24 mouse cellular contexts compared by ENCODE assay signal in genomic region chr4:137902268-137902667, GRCm38 (mm10). TPM values are rescaled to one million over a fixed set of nuclear protein-coding genes. Genes with fewer than 3 reads are reported as not detected.
DNase-seq lines count a peak whose midpoint lies in the region; ATAC-seq and TF ChIP-seq lines count a peak whose summit lies in the region.
"Had no signal": no experiment of that assay in that cellular context is flagged by ENCODE, and none has a peak within 500 bp of the region (broad histone marks: within the 10 kb centered on the region; RNA-seq: fewer than 3 reads in every experiment).

No protein-coding gene starts in this region.

- in situ Hi-C loops in ES-E14 (cut with MboI; ENCODE audit: low sequenced_read_pairs in 2 of 2, unreplicated experiment in 2 of 2) = no loop called here

- 54% methylated on average over 13 of the region's 13 CpGs for WGBS in forebrain, embryonic 10.5 days
- 46% methylated on average over 13 of the region's 13 CpGs for WGBS in forebrain, embryonic 13.5 days
- WGBS in midbrain, embryonic 13.5 days = 36% methylated on average over 13 of the region's 13 CpGs
- 44% methylated on average over 13 of the region's 13 CpGs for WGBS in midbrain, embryonic 11.5 days

- no peak overlapping the region for H3K9ac ChIP-seq in forebrain, embryonic 13.5 days
- H3K9ac ChIP-seq in midbrain, embryonic 13.5 days (replicated peaks) = no peak overlapping the region
- no peak overlapping the region for H3K9ac ChIP-seq in midbrain, embryonic 11.5 days (ENCODE audit: low read length)
- H3K9ac ChIP-seq in ES-E14 (ENCODE audit: insufficient read depth, low read depth, low read length, poor library complexity, severe bottlenecking) = no peak overlapping the region
- H3K9ac ChIP-seq: forebrain, embryonic 15.5 days; heart, embryonic 12.5 days; hindbrain, embryonic 12.5 days; liver, postnatal 0 days had no signal

- no peaks in the 10 kb centered on the region for H3K36me3 ChIP-seq in forebrain, embryonic 10.5 days (replicated peaks)
- no peaks in the 10 kb centered on the region for H3K36me3 ChIP-seq in forebrain, embryonic 13.5 days (ENCODE audit: poor library complexity, severe bottlenecking)
- H3K36me3 ChIP-seq in midbrain, embryonic 13.5 days = no peaks in the 10 kb centered on the region
- no peaks in the 10 kb centered on the region for H3K36me3 ChIP-seq in midbrain, embryonic 11.5 days (ENCODE audit: control insufficient read depth, insufficient read depth, low read length)
- no peaks in the 10 kb centered on the region for H3K36me3 ChIP-seq in ES-E14 (ENCODE audit: control insufficient read depth, insufficient read depth, low read length, poor library complexity, severe bottlenecking)
- H3K36me3 ChIP-seq: forebrain, embryonic 15.5 days; heart, embryonic 12.5 days; hindbrain, embryonic 12.5 days; limb, embryonic 10.5 days had no signal

- H3K27ac ChIP-seq in forebrain, embryonic 10.5 days = 0 out of 2 replicates have a peak overlapping the region, but pooled peaks have one; percentile 13
- no peak overlapping the region for H3K27ac ChIP-seq in forebrain, embryonic 13.5 days
- H3K27ac ChIP-seq in midbrain, embryonic 13.5 days = 0 out of 2 replicates have a peak overlapping the region, but pooled peaks have one; percentile 10
- no peak overlapping the region for H3K27ac ChIP-seq in midbrain, embryonic 11.5 days (ENCODE audit: low read depth, low read length)
- 0 out of 2 replicates have a peak overlapping the region, but pooled peaks have one; percentile 41 for H3K27ac ChIP-seq in ES-E14 (ENCODE audit: insufficient read depth, low read depth, low read length, poor library complexity, severe bottlenecking)
- H3K27ac ChIP-seq: forebrain, embryonic 15.5 days; hindbrain, embryonic 12.5 days; layer of hippocampus, adult 2 months had no signal

- no peak for DNase-seq in forebrain, embryonic 10.5 days (ENCODE audit: extremely low spot score, low spot score)
- no peak for DNase-seq in midbrain, embryonic 11.5 days (ENCODE audit: low spot score, missing footprints)
- no peak for DNase-seq in ES-E14 (ENCODE audit: low read depth, low spot score)
- DNase-seq in retina, postnatal 7 days (ENCODE audit: low read depth, low spot score) = peak; percentile 61
- no peak for DNase-seq in right cerebral cortex, adult 2 months (ENCODE audit: low spot score in 2 of 2)
- DNase-seq: adrenal gland, postnatal 10 days; cerebellum, adult 2 months; gastrocnemius, postnatal 25 days; heart, adult 18-20 months; heart, postnatal 10 days; kidney, postnatal 25 days; liver; liver, postnatal 0 days had no signal

- no peaks in the 10 kb centered on the region for H3K9me3 ChIP-seq in forebrain, embryonic 10.5 days
- no peaks in the 10 kb centered on the region for H3K9me3 ChIP-seq in forebrain, embryonic 13.5 days (replicated peaks)
- no peaks in the 10 kb centered on the region for H3K9me3 ChIP-seq in midbrain, embryonic 13.5 days
- H3K9me3 ChIP-seq in midbrain, embryonic 11.5 days (ENCODE audit: control insufficient read depth, low read length) = no peaks in the 10 kb centered on the region
- H3K9me3 ChIP-seq in ES-E14 (ENCODE audit: control insufficient read depth, insufficient read depth, low read depth, low read length) = no peaks in the 10 kb centered on the region
- H3K9me3 ChIP-seq: forebrain, embryonic 15.5 days; heart, embryonic 12.5 days; hindbrain, embryonic 12.5 days; limb, embryonic 10.5 days had no signal

- H3K4me2 ChIP-seq in forebrain, embryonic 13.5 days = no peak overlapping the region
- no peak overlapping the region for H3K4me2 ChIP-seq in midbrain, embryonic 13.5 days (replicated peaks)
- H3K4me2 ChIP-seq in midbrain, embryonic 11.5 days = no peak overlapping the region
- H3K4me2 ChIP-seq: forebrain, embryonic 15.5 days; heart, embryonic 12.5 days; hindbrain, embryonic 12.5 days had no signal

- peaks cover 60% of the 10 kb centered on the region for H3K4me1 ChIP-seq in forebrain, embryonic 10.5 days
- H3K4me1 ChIP-seq in forebrain, embryonic 13.5 days = peaks cover 35% of the 10 kb centered on the region
- H3K4me1 ChIP-seq in midbrain, embryonic 13.5 days (replicated peaks) = peaks cover 26% of the 10 kb centered on the region
- H3K4me1 ChIP-seq in midbrain, embryonic 11.5 days (ENCODE audit: control insufficient read depth, insufficient read depth, low read length) = peaks cover 11% of the 10 kb centered on the region
- peaks cover 12 to 40% of the 10 kb centered on the region in 2 experiments for H3K4me1 ChIP-seq in ES-E14 (ENCODE audit: control insufficient read depth in 2 of 2, insufficient read depth in 2 of 2, low read length in 2 of 2, poor library complexity in 1 of 2)

- no peak for ATAC-seq in forebrain, embryonic 13.5 days
- no peak for ATAC-seq in midbrain, embryonic 13.5 days
- ATAC-seq in midbrain, embryonic 11.5 days (ENCODE audit: low FRiP score) = no peak
- ATAC-seq: activated CD4-positive, CD25-positive, alpha-beta regulatory T cell, adult 4 months; forebrain, embryonic 15.5 days; intestine, postnatal 0 days; liver, postnatal 0 days; lung, postnatal 0 days had no signal

- peaks cover 31% of the 10 kb centered on the region for H3K27me3 ChIP-seq in forebrain, embryonic 10.5 days (ENCODE audit: poor library complexity, severe bottlenecking)
- peaks cover 12% of the 10 kb centered on the region for H3K27me3 ChIP-seq in forebrain, embryonic 13.5 days
- H3K27me3 ChIP-seq in midbrain, embryonic 13.5 days = peaks cover 9% of the 10 kb centered on the region; the same call in 1 of the 2 replicates
- H3K27me3 ChIP-seq in midbrain, embryonic 11.5 days (ENCODE audit: control insufficient read depth, insufficient read depth, low read length) = no peaks in the 10 kb centered on the region
- H3K27me3 ChIP-seq: forebrain, embryonic 15.5 days; heart, embryonic 12.5 days had no signal

- H3K4me3 ChIP-seq in forebrain, embryonic 10.5 days = no peak overlapping the region
- no peak overlapping the region for H3K4me3 ChIP-seq in forebrain, embryonic 13.5 days
- no peak overlapping the region for H3K4me3 ChIP-seq in midbrain, embryonic 13.5 days (replicated peaks)
- no peak overlapping the region for H3K4me3 ChIP-seq in midbrain, embryonic 11.5 days (ENCODE audit: low read depth, low read length)
- no peak overlapping the region for H3K4me3 ChIP-seq in ES-E14 (ENCODE audit: insufficient read depth in 1 of 2, low read depth in 1 of 2, low read length in 2 of 2, poor library complexity in 1 of 2, severe bottlenecking in 1 of 2)
- H3K4me3 ChIP-seq: erythroblast, embryonic 14.5 days; forebrain, embryonic 15.5 days; heart, embryonic 12.5 days; hindbrain, embryonic 12.5 days; layer of hippocampus, adult 2 months; limb, embryonic 10.5 days had no signal

TF ChIP-seq in ES-E14, 5 proteins besides CTCF, POLR2A, EP300 and RAD21:
- TF ChIP-seq MAFK (IDR thresholded peaks at IDR 0.05; ENCODE audit: insufficient read depth, low read depth, low read length) = no peak
- TF ChIP-seq CHD2 (IDR thresholded peaks at IDR 0.05; ENCODE audit: low read depth, low read length) = no peak
- no peak for TF ChIP-seq ZNF384 (IDR thresholded peaks at IDR 0.05; ENCODE audit: low read depth, low read length)
- TF ChIP-seq HCFC1 (IDR thresholded peaks at IDR 0.05; ENCODE audit: borderline replicate concordance, insufficient read depth, low read length) = no peak
- no peak for TF ChIP-seq ZC3H11A (IDR thresholded peaks at IDR 0.05; ENCODE audit: borderline replicate concordance, low read depth, low read length)

RNA-seq across cellular contexts. Expression of gene Ece1, which starts 40.2 kb away (rescaled TPM):
- polyA plus RNA-seq in forebrain, embryonic 10.5 days (2016; fragmentation: Nextera tagmentation; extraction: Ambion mirVana) = 27.5 and 28.6 TPM in 2 replicates
- 10.8 and 12.9 TPM in 2 replicates for polyA plus RNA-seq in forebrain, embryonic 13.5 days (2015; fragmentation: Nextera tagmentation; extraction: Ambion mirVana)
- 12.7 and 19.4 TPM in 2 replicates for polyA plus RNA-seq in midbrain, embryonic 13.5 days (2015; fragmentation: Nextera tagmentation; extraction: Ambion mirVana)
- polyA plus RNA-seq in midbrain, embryonic 11.5 days (2014; fragmentation: Nextera tagmentation; extraction: Ambion mirVana) = 26.6 and 27.5 TPM in 2 replicates
- total RNA-seq in ES-E14 (2012; rRNA removed) = 99.2 and 131 TPM in 2 replicates

Comparison
In these comparisons a context has a peak if more than half of its experiments do, and no peak if none do; other contexts are left out.
1. H3K27ac ChIP-seq: peak in forebrain, embryonic 10.5 days (single experiment), midbrain, embryonic 13.5 days (single experiment) and ES-E14 (single experiment); none in forebrain, embryonic 13.5 days (single experiment) and midbrain, embryonic 11.5 days (single experiment).